Mouse (Mus musculus) 3134 (cell line): ENCODE measurements around the gene Gm8138.
"Not testable (repeated sequence)": the region's sequence is repeated elsewhere in the genome, so short reads cannot be mapped to it uniquely, and the experiment has no call there.

Experiments used
- DNase-seq: peaks from one replicate; pipeline ENCODE4 v3.0.0-alpha.2; 2011; ENCODE audit warnings: low spot score; ENCODE audit not compliant: insufficient read length; ENCODE audit errors: extremely low read depth

Gm8138 gene

GRCm38 (mm10) chr14:43416250-43416649 is at the start of gene Gm8138:
Gm8138 (minus strand) TSS chr14:43416350.
- DNase-seq: not testable (repeated sequence)

GRCm38 (mm10) chr14:43361713-43362112 is 54.4 kb downstream of the Gm8138 start:
- DNase-seq: not testable (repeated sequence)
